Mouse (Mus musculus): ENCODE data around the gene Smim14. TPM values are rescaled to one million over a fixed set of nuclear protein-coding genes. Genes with fewer than 3 reads are reported as not detected.

The Smim14 gene
- total RNA-seq, 2 experiments from 2014 or later, result 141 to 152 TPM

GRCm38 (mm10) chr5:65419136-65419535, 117.8 kb downstream of the Smim14 start:
- no peak for DNase-seq (ENCODE audit: low spot score in 2 of 2)

- no peak for DNase-seq (ENCODE audit: low spot score in 2 of 2)
Measured at GRCm38 (mm10) chr5:65415653-65416458, 121.1 kb downstream of the Smim14 start.

GRCm38 (mm10) chr5:65407989-65408388, 129.0 kb downstream of the Smim14 start:
- no peak for DNase-seq (ENCODE audit: low spot score in 2 of 2)

GRCm38 (mm10) chr5:65401251-65401994, 135.6 kb downstream of the Smim14 start:
- DNase-seq (ENCODE audit: low spot score in 2 of 2), result peak; percentile 87 to 88

Other genes with a start within 250 kb of the Smim14 start
- gene Rfc1, start 201.5 kb downstream of the Smim14 start, total RNA-seq (2021), result 10 to 100 TPM; 26.6 to 29.5 TPM
- gene Klb, start 188.9 kb downstream of the Smim14 start, total RNA-seq (2021), result under 1 TPM; 0.66 to 0.74 TPM
- 100 to 1,000 TPM; 633 to 651 TPM for gene Rpl9, start 145.7 kb downstream of the Smim14 start, total RNA-seq (2021)
- 10 to 100 TPM; 37.4 to 38.2 TPM for gene Lias, start 145.7 kb downstream of the Smim14 start, total RNA-seq (2021)
- gene Ugdh, start 101.2 kb downstream of the Smim14 start, total RNA-seq (2021), result 10 to 100 TPM; 27.7 to 33.7 TPM
- gene Gm43552, start 44.4 kb downstream of the Smim14 start, total RNA-seq (2021), result not detected
- gene Ube2k, start within 50 bp of the Smim14 start, total RNA-seq (2021), result 100 to 1,000 TPM; 140 to 150 TPM
- 10 to 100 TPM; 78.2 to 85.2 TPM for gene Pds5a, start 161.1 kb upstream of the Smim14 start, total RNA-seq (2021)
- 10 to 100 TPM; 19.3 to 20.1 TPM for gene N4bp2, start 226.3 kb upstream of the Smim14 start, total RNA-seq (2021)